23 mouse cellular contexts compared by ENCODE assay signal in genomic region chr7:96819538-96819937, GRCm38 (mm10).
DNase-seq lines count a peak whose midpoint lies in the region; ATAC-seq lines count a peak whose summit lies in the region.
"Had no signal": no experiment of that assay in that cellular context is flagged by ENCODE, and none has a peak within 500 bp of the region (broad histone marks: within the 10 kb centered on the region; RNA-seq: fewer than 3 reads in every experiment).

No protein-coding gene starts in this region.

- no peaks in the 10 kb centered on the region for H3K9me3 ChIP-seq in neural tube, embryonic 11.5 days (ENCODE audit: control insufficient read depth, low read length)
- no peaks in the 10 kb centered on the region for H3K9me3 ChIP-seq in neural tube, embryonic 15.5 days (replicated peaks)
- H3K9me3 ChIP-seq: intestine, embryonic 15.5 days; liver, embryonic 13.5 days; midbrain, embryonic 12.5 days had no signal

- no peak overlapping the region for H3K9ac ChIP-seq in neural tube, embryonic 11.5 days (ENCODE audit: low read length)
- no peak overlapping the region for H3K9ac ChIP-seq in neural tube, embryonic 15.5 days (replicated peaks)
- H3K9ac ChIP-seq: intestine, embryonic 15.5 days; liver, embryonic 13.5 days; midbrain, embryonic 12.5 days had no signal

- H3K4me3 ChIP-seq in neural tube, embryonic 11.5 days (ENCODE audit: low read depth, low read length): no peak overlapping the region
- no peak overlapping the region for H3K4me3 ChIP-seq in neural tube, embryonic 15.5 days (replicated peaks)
- H3K4me3 ChIP-seq: intestine, embryonic 15.5 days; liver, embryonic 13.5 days; midbrain, embryonic 12.5 days had no signal

- no peak overlapping the region for H3K4me2 ChIP-seq in neural tube, embryonic 11.5 days (ENCODE audit: low read depth)
- no peak overlapping the region for H3K4me2 ChIP-seq in neural tube, embryonic 15.5 days
- H3K4me2 ChIP-seq: heart, embryonic 11.5 days; intestine, embryonic 15.5 days; liver, embryonic 13.5 days; midbrain, embryonic 12.5 days had no signal

- peak; percentile 66 for ATAC-seq in frontal cortex, adult (ENCODE audit: low TSS enrichment)
- peak; percentile 56; the same call in 1 of the 2 replicates for ATAC-seq in neural tube, embryonic 11.5 days (ENCODE audit: insufficient read depth, low FRiP score, low TSS enrichment)
- ATAC-seq in neural tube, embryonic 15.5 days (ENCODE audit: low FRiP score): no peak
- ATAC-seq: hindbrain, embryonic 16.5 days; intestine, embryonic 15.5 days had no signal

- H3K27me3 ChIP-seq in neural tube, embryonic 11.5 days (ENCODE audit: control insufficient read depth, insufficient read depth, low read length): no peaks in the 10 kb centered on the region
- H3K27me3 ChIP-seq in neural tube, embryonic 15.5 days (replicated peaks): no peaks in the 10 kb centered on the region
- H3K27me3 ChIP-seq: intestine, embryonic 15.5 days; midbrain, embryonic 12.5 days had no signal

- WGBS in neural tube, embryonic 11.5 days: 44% methylated on average over 3 of the region's 3 CpGs
- WGBS in neural tube, embryonic 15.5 days: 26% methylated on average over 3 of the region's 3 CpGs

- no peak for DNase-seq in frontal cortex, postnatal 10 days (ENCODE audit: low spot score in 2 of 2)
- no peak for DNase-seq in neural tube, embryonic 11.5 days (ENCODE audit: low spot score)
- DNase-seq in ES-CJ7 (ENCODE audit: low read depth, low spot score) (peak; percentile 20), ZHBTc4 (ENCODE audit: low read depth, low spot score) (peak; percentile 58)
- no peak for DNase-seq in T-cell, adult 2 months (ENCODE audit: low spot score)
- DNase-seq in urinary bladder, postnatal 14 days (ENCODE audit: low spot score): no peak
- DNase-seq: adrenal gland, adult 2 months; cerebellum, adult 11-12 months; cerebellum, postnatal 10 days; heart, adult 11 months; kidney, adult 9 months; kidney, postnatal 14 days; liver, embryonic 13.5 days; lung, adult 2 months; lung, postnatal 14 days; retina, postnatal 1 day; spleen, adult 18-20 months had no signal

- peaks cover under 1% of the 10 kb centered on the region; the same call in 1 of the 2 replicates for H3K36me3 ChIP-seq in neural tube, embryonic 11.5 days (ENCODE audit: control insufficient read depth, insufficient read depth, low read length)
- H3K36me3 ChIP-seq in neural tube, embryonic 15.5 days: no peaks in the 10 kb centered on the region; the same call in 1 of the 2 replicates
- H3K36me3 ChIP-seq: intestine, embryonic 15.5 days; liver, embryonic 13.5 days had no signal

- peaks cover 22% of the 10 kb centered on the region for H3K4me1 ChIP-seq in neural tube, embryonic 11.5 days (ENCODE audit: control insufficient read depth, insufficient read depth, low read length)
- H3K4me1 ChIP-seq in neural tube, embryonic 15.5 days: peaks cover 13% of the 10 kb centered on the region

- H3K27ac ChIP-seq in neural tube, embryonic 11.5 days (ENCODE audit: low read depth, low read length): no peak overlapping the region
- H3K27ac ChIP-seq in neural tube, embryonic 15.5 days (replicated peaks): no peak overlapping the region
- H3K27ac ChIP-seq: intestine, embryonic 15.5 days; liver, embryonic 13.5 days had no signal

Comparison
In these comparisons a context has a peak if more than half of its experiments do, and no peak if none do; other contexts are left out.
1. DNase-seq: peak in ES-CJ7 (single experiment) and ZHBTc4 (single experiment); none in frontal cortex, postnatal 10 days (0 of 2), neural tube, embryonic 11.5 days (single experiment), T-cell, adult 2 months (single experiment) and urinary bladder, postnatal 14 days (single experiment).